Mouse (Mus musculus) adrenal gland (tissue): ENCODE data around the gene Erc1.
"Not testable (repeated sequence)": the region's sequence is repeated elsewhere in the genome, so short reads cannot be mapped to it uniquely, and the experiment has no call there.

Experiments
- intact Hi-C: fragments of 180-260 bp; cut with DNase I; formaldehyde crosslinking; loops from one replicate; pipeline ENCODE4 v1.15.1; 2025

The Erc1 gene

DNA sequence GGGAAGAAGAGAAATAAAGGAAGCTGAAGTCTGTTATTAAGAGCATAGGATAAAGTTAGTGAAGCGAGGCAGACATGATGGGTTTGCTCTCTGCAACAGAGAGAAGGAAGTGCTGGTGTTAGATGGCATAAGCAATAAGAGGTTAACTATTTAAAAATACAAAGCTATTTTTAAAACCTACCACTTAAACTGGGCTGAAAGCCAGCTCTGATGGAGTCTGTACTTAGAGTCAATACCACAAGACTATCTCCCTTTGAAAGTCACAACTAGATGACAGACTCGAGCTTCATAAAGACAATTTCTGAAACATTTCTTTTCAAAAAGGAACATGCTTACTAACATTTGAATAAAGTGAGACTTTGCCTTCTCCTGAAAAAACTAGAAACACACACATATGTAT lies 134.0 kb downstream of the Erc1 start:
- intact Hi-C loops: no loop called here

- intact Hi-C loops: no loop called here
These were observed 135.5 kb downstream of the Erc1 start for GRCm38 (mm10) chr6:119712486-119712885.

GRCm38 (mm10) chr6:119711649-119712305 lies 136.2 kb downstream of the Erc1 start:
- intact Hi-C loops: no loop called here

GRCm38 (mm10) chr6:119709552-119709951 lies 138.4 kb downstream of the Erc1 start:
- intact Hi-C loops: loop anchor here (2.0 kb wide), 1 partner anchor 221 kb away; no protein-coding TSS in a partner anchor

GRCm38 (mm10) chr6:119707911-119708310 lies 140.1 kb downstream of the Erc1 start:
- intact Hi-C loops: loop anchor here (2.0 kb wide), 1 partner anchor 219 kb away; no protein-coding TSS in a partner anchor

DNA sequence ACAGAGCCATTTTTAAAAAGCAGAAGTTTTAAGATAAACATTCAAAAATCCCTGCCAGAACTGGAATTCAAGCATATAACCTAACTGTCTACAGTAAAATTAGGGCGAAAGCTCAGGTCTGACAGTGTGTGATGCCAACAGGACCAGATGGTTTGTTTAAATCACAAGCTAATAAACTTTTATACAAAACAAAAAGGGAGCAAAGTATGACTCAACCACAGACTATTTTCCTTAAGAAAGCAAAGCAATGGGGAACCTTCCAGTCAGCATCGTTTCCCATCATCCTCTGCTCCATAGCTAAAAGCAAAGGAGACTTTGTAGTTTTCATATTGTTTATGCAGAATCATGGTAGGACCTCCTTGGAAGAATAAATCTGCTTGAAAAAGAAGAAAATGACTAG lies 143.1 kb downstream of the Erc1 start:
- intact Hi-C loops: no loop called here

- intact Hi-C loops: no loop called here
These were observed 155.2 kb downstream of the Erc1 start for GRCm38 (mm10) chr6:119692754-119693153.

- intact Hi-C loops: no loop called here
These were observed 161.5 kb downstream of the Erc1 start for GRCm38 (mm10) chr6:119686470-119686869.

DNA sequence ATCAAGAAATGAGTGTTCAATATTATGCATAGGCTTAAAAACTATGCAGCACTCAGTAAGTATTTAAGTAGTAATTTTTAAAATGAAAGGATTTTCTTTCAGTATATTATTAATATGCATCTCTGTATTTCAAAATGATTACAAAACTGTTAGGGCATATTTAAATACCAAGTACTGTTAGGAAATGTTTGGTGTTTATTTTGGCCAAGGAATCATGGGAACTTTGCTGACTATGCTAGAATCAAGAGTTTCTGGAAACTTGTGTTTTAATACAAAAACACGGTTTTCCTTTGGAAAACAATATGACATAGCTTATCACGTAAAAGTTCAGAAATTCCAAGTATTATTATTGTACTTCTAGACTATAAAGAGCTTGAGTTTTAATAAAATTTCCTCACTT lies 167.2 kb downstream of the Erc1 start:
- intact Hi-C loops: no loop called here

DNA sequence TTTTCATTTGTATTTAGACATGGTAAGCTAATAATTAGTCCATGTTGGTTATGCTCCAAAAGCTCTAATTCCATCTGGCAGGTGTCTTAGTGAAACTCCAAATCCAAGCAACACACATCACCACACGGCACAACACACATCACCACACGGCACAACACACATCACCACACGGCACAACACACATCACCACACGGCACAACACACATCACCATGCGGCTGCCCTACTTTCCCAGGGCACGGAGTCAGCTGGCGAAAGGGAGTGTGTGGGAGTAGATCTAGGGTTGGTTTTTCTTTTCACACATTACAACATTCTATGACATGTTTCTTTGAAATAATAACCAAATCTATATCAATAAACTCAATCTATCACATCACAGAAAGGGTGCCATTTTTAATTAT lies 173.2 kb downstream of the Erc1 start:
- intact Hi-C loops: no loop called here

DNA sequence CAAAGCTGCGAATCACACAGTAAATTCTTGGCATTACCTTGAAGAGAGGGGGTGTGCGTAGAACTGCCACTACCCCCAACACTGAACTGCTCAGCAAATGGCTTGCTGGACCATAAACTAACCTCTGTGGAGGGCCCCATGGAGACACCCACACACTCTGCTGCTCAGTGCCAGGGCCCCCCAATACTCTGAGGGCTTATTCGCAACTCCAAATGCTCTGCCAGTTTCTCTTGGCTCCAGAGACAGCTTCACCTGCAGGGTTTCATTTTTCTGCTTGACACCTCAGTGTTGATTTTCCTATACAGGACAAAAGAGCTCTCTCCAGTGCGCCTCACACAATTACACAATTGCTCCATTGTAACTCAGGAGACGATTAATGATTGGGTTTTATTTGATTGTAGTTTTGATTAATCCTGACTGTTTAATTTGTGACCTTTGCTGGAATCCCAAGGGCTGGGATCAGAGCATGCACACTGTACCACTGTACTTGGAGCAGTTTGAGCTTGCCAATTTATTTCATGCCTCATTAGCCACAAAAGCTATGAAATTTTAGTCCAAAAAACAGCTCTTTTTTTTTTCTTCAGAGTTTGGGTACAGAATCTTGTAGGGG lies 173.7 kb downstream of the Erc1 start:
- intact Hi-C loops: no loop called here

DNA sequence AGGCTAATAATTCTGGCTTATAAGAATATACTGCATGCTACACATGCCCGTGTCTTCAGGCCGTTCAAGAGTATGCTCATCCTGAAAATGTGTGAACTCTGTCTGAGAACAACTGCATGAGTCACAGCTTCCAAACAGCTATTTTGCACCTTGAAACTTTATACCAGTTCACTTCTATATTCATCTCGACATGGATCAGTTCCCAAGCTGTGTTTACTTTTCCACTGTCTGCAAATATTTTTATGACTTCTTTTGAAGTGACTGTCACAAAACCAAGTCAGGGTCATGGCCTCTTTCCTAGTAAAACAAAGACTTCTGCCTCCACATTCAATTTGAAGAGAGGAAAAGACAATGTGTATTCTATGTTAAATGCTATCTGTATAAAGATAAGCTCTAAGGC lies 178.2 kb downstream of the Erc1 start:
- intact Hi-C loops: no loop called here

- intact Hi-C loops: no loop called here
These were observed 185.0 kb downstream of the Erc1 start for GRCm38 (mm10) chr6:119662936-119663335.

GRCm38 (mm10) chr6:119661081-119661493 lies 186.9 kb downstream of the Erc1 start:
- intact Hi-C loops: no loop called here

GRCm38 (mm10) chr6:119658441-119658840 lies 189.5 kb downstream of the Erc1 start:
- intact Hi-C loops: no loop called here

DNA sequence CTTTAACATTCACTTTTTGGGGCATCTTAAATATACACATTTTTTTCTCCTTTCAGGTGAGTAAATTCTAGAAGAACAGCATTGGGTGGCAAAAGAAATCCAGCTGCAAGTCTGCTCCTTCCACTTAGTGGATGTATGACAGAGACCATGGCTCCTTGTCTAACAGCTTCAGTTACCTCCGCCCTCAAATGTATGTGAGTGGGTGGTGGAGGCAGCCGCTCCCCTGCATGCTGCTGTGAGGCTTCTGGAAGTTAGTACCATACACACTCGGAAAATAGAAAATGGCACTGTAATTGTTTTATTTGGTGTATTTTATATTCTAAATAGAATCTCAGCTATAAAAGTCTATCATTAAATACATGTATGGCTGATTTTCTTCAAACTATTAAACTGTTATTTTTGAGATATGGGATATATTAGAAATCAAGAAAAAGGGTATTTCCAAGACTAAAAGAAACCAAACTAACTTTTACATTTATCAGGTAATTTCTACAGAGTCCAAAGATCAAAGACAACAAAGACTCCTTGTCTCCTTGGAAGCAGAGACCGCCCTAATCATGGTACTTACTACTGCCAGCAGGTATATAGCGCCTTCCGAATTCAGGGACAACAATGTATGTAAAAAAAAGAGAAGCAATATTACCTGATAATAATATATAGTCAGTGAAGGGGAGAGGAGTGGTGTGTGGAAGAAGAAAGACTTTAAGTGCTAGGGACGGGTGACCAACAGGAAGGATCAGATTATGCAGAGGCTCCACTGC lies 190.4 kb downstream of the Erc1 start:
- intact Hi-C loops: no loop called here

DNA sequence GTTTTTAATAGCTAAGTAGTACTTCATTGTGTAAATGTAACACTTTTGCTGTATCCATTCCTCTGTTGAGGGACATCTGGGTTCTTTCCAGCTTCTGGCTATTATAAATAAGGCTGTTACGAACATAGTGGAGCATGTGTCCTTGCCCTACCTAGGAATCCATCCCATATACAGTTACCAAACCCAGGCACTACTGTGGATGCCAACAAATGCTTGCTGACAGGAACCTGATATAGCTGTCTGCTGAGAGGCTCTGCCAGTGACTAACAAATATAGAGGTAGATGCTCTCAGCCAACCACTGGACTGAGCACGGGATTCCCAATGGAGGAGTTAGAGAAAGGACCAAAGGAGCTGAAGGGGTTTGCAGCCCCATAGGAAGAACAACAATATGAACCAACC lies 193.2 kb downstream of the Erc1 start:
- intact Hi-C loops: not testable (repeated sequence)

GRCm38 (mm10) chr6:119643880-119644460 lies 204.0 kb downstream of the Erc1 start:
- intact Hi-C loops: no loop called here

GRCm38 (mm10) chr6:119643178-119643728 lies 204.7 kb downstream of the Erc1 start:
- intact Hi-C loops: no loop called here

DNA sequence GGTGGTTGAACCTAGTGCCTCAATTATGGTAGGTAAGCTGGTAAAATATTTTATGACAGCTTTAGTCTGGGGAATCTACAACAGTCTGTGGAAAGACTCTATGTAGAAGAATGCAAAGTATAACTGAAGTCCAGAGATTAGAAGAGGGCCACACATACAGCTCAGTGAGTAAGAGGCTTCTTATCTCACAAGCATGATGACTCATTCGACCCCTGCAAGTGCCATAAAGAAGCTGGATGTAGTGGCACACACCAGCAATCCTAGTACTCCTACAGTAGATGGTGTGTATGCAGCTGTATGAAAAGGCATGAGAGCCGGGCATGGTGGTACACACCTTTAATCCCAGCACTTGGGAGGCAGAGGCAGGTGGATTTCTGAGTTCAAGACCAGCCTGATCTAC lies 205.2 kb downstream of the Erc1 start:
- intact Hi-C loops: no loop called here

- intact Hi-C loops: no loop called here
These were observed 212.3 kb downstream of the Erc1 start for GRCm38 (mm10) chr6:119635629-119636028.

- intact Hi-C loops: no loop called here
These were observed 217.3 kb downstream of the Erc1 start for GRCm38 (mm10) chr6:119630622-119631021.
